Mouse (Mus musculus): Measurements from ENCODE around the gene 1700007K13Rik. TPM values are rescaled to one million over a fixed set of nuclear protein-coding genes. Genes with fewer than 3 reads are reported as not detected.

Gene 1700007K13Rik
- total and polyA plus RNA-seq, 3 experiments = 0.14 TPM; not detected in 2

GRCm38 (mm10) chr2:28505795-28506194, 39.7 kb upstream of the 1700007K13Rik start, which contains the start of gene Gm10134:
Gene Gm10134, plus strand, starts transcription at chr2:28506095.
- DNase-seq (ENCODE audit: low spot score) (no peak), ATAC-seq (ENCODE audit: extremely low read depth, insufficient number of reproducible peaks, low FRiP score, poor library complexity, severe bottlenecking) (no peak)
- no peak within 1 kb of the TSS for H3K4me3 ChIP-seq (ENCODE audit: low read depth, low read length)
- H3K36me3 ChIP-seq (replicated peaks) = no peaks in the 10 kb centered on the region
- TF ChIP-seq GATA2 (IDR thresholded peaks at IDR 0.05; ENCODE audit: borderline replicate concordance, low read depth, low read length) (no peak), CTCF (IDR thresholded peaks at IDR 0.05; ENCODE audit: low read depth, low read length) (no peak), TAL1 (conservative IDR thresholded peaks at IDR 0.05; ENCODE audit: low read depth, low read length) (no peak), POLR2AphosphoS5 (IDR thresholded peaks at IDR 0.05; ENCODE audit: insufficient replicate concordance, low read depth, low read length) (no peak), GATA1 (IDR thresholded peaks at IDR 0.05; ENCODE audit: borderline replicate concordance, low read length) (no peak)
- H3K9me3 ChIP-seq (replicated peaks) = no peaks in the 10 kb centered on the region
- H3K27me3 ChIP-seq (ENCODE audit: insufficient read depth, low read length) = peaks cover 37% of the 10 kb centered on the region
- H3K4me1 ChIP-seq (ENCODE audit: insufficient read depth, low read depth, low read length) = peaks cover 6% of the 10 kb centered on the region; the same call in 1 of the 2 replicates

- H3K36me3 ChIP-seq (replicated peaks) = no peaks in the 10 kb centered on the region
- TF ChIP-seq GATA2 (IDR thresholded peaks at IDR 0.05; ENCODE audit: borderline replicate concordance, low read depth, low read length) = no peak
- no peak for TF ChIP-seq TAL1 (conservative IDR thresholded peaks at IDR 0.05; ENCODE audit: low read depth, low read length)
- no peak for TF ChIP-seq POLR2AphosphoS5 (IDR thresholded peaks at IDR 0.05; ENCODE audit: insufficient replicate concordance, low read depth, low read length)
- no peak for TF ChIP-seq CTCF (IDR thresholded peaks at IDR 0.05; ENCODE audit: low read depth, low read length)
- TF ChIP-seq GATA1 (IDR thresholded peaks at IDR 0.05; ENCODE audit: borderline replicate concordance, low read length) = no peak
- H3K27me3 ChIP-seq (ENCODE audit: insufficient read depth, low read length) = peaks cover 31% of the 10 kb centered on the region
- no peak for DNase-seq (ENCODE audit: low spot score)
- H3K4me1 ChIP-seq (ENCODE audit: insufficient read depth, low read depth, low read length) = no peaks in the 10 kb centered on the region
- no peak for ATAC-seq (ENCODE audit: extremely low read depth, insufficient number of reproducible peaks, low FRiP score, poor library complexity, severe bottlenecking)
- H3K4me3 ChIP-seq (ENCODE audit: low read depth, low read length) = no peak overlapping the region
- no peaks in the 10 kb centered on the region for H3K9me3 ChIP-seq (replicated peaks)
Observed at GRCm38 (mm10) chr2:28504676-28505075, 38.5 kb upstream of the 1700007K13Rik start.

DNA sequence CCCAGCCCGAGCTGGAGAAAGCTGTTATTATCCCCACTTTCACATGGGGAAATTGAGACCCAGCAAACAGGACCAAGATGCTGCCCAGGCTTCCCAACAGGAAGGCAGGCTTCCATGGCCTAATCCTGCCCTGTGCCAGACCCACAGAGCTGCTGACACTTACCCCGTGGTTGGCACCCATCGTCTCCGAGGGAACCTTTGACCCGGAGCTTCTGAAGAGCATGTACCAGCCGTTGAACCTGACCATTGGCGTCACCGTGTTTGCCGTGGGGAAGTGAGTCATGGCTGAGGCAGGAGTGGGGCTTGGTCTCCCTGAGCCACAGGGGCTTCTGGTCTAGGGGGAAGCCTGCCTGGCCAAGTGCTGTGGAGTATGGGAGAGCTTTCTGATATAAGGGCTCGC, 36.9 kb upstream of the 1700007K13Rik start:
- no peak for ATAC-seq (ENCODE audit: extremely low read depth, insufficient number of reproducible peaks, low FRiP score, poor library complexity, severe bottlenecking)

GRCm38 (mm10) chr2:28498431-28498830, 32.3 kb upstream of the 1700007K13Rik start:
- no peaks in the 10 kb centered on the region for H3K36me3 ChIP-seq (replicated peaks)
- H3K27me3 ChIP-seq (ENCODE audit: insufficient read depth, low read length) = peaks cover 34% of the 10 kb centered on the region
- H3K9me3 ChIP-seq (replicated peaks) = no peaks in the 10 kb centered on the region
- DNase-seq (ENCODE audit: low spot score) (no peak), ATAC-seq (ENCODE audit: extremely low read depth, insufficient number of reproducible peaks, low FRiP score, poor library complexity, severe bottlenecking) (no peak)
- no peak overlapping the region for H3K4me3 ChIP-seq (ENCODE audit: low read depth, low read length)
- H3K4me1 ChIP-seq (ENCODE audit: insufficient read depth, low read depth, low read length) = 0 out of 2 replicates have a peak, but pooled peaks cover 2% of the 10 kb centered on the region
- TF ChIP-seq GATA1 (IDR thresholded peaks at IDR 0.05; ENCODE audit: borderline replicate concordance, low read length) = no peak
- no peak for TF ChIP-seq TAL1 (conservative IDR thresholded peaks at IDR 0.05; ENCODE audit: low read depth, low read length)

More for the DNA sequence above, 36.9 kb upstream of the 1700007K13Rik start:
- TF ChIP-seq POLR2AphosphoS5 (IDR thresholded peaks at IDR 0.05; ENCODE audit: insufficient replicate concordance, low read depth, low read length) (no peak), CTCF (IDR thresholded peaks at IDR 0.05; ENCODE audit: low read depth, low read length) (no peak), GATA2 (IDR thresholded peaks at IDR 0.05; ENCODE audit: borderline replicate concordance, low read depth, low read length) (no peak), TAL1 (conservative IDR thresholded peaks at IDR 0.05; ENCODE audit: low read depth, low read length) (no peak), GATA1 (IDR thresholded peaks at IDR 0.05; ENCODE audit: borderline replicate concordance, low read length) (no peak)
- Histone ChIP-seq H3K9me3 (replicated peaks) (no peaks in the 10 kb centered on the region), H3K4me1 (ENCODE audit: insufficient read depth, low read depth, low read length) (no peaks in the 10 kb centered on the region), H3K4me3 (ENCODE audit: low read depth, low read length) (no peak overlapping the region), H3K36me3 (replicated peaks) (no peaks in the 10 kb centered on the region), H3K27me3 (ENCODE audit: insufficient read depth, low read length) (peaks cover 30% of the 10 kb centered on the region)
- DNase-seq (ENCODE audit: low spot score) = no peak

- no peak overlapping the region for H3K4me3 ChIP-seq (ENCODE audit: low read depth, low read length)
- H3K36me3 ChIP-seq (replicated peaks) = no peaks in the 10 kb centered on the region
- ATAC-seq (ENCODE audit: extremely low read depth, insufficient number of reproducible peaks, low FRiP score, poor library complexity, severe bottlenecking) (no peak), DNase-seq (ENCODE audit: low spot score) (no peak)
- H3K9me3 ChIP-seq (replicated peaks) = no peaks in the 10 kb centered on the region
- TF ChIP-seq CTCF (IDR thresholded peaks at IDR 0.05; ENCODE audit: low read depth, low read length) (no peak), TAL1 (conservative IDR thresholded peaks at IDR 0.05; ENCODE audit: low read depth, low read length) (no peak), POLR2AphosphoS5 (IDR thresholded peaks at IDR 0.05; ENCODE audit: insufficient replicate concordance, low read depth, low read length) (no peak), GATA2 (IDR thresholded peaks at IDR 0.05; ENCODE audit: borderline replicate concordance, low read depth, low read length) (no peak), GATA1 (IDR thresholded peaks at IDR 0.05; ENCODE audit: borderline replicate concordance, low read length) (no peak)
- peaks cover 29% of the 10 kb centered on the region for H3K27me3 ChIP-seq (ENCODE audit: insufficient read depth, low read length)
- 0 out of 2 replicates have a peak, but pooled peaks cover 2% of the 10 kb centered on the region for H3K4me1 ChIP-seq (ENCODE audit: insufficient read depth, low read depth, low read length)
Observed at GRCm38 (mm10) chr2:28497561-28497960, 31.4 kb upstream of the 1700007K13Rik start.

DNA sequence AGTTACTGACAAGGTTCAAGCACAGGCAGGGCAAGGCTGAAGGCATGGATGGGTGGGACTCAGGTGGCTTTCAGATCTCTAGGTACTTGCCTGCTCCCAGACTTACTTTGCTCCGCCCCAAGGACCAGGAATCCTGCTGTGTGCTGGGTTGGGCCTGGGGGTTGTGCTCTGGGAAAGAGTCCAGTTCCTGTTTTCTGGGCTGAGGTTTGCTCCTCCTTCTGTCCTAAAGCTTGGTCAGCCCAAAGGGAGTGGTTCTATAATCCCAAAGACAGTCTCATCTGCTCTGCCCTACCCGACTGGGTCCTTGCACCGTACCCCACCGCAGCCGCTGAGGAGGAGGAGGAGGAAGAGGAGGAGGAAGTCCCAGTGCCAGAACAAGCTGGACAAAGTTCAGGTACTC, 30.5 kb upstream of the 1700007K13Rik start, which contains the start of gene Gbgt1:
Gene Gbgt1 (plus strand): TSS at position 221 of the 400 bp plus-strand sequence.
- ATAC-seq (ENCODE audit: extremely low read depth, insufficient number of reproducible peaks, low FRiP score, poor library complexity, severe bottlenecking) (no peak), DNase-seq (ENCODE audit: low spot score) (no peak)
- H3K36me3 ChIP-seq (replicated peaks) = no peaks in the 10 kb centered on the region
- 0 out of 2 replicates have a peak, but pooled peaks cover 2% of the 10 kb centered on the region for H3K4me1 ChIP-seq (ENCODE audit: insufficient read depth, low read depth, low read length)
- no peaks in the 10 kb centered on the region for H3K9me3 ChIP-seq (replicated peaks)
- H3K27me3 ChIP-seq (ENCODE audit: insufficient read depth, low read length) = peaks cover 25% of the 10 kb centered on the region
- TF ChIP-seq POLR2AphosphoS5 (IDR thresholded peaks at IDR 0.05; ENCODE audit: insufficient replicate concordance, low read depth, low read length) (no peak), CTCF (IDR thresholded peaks at IDR 0.05; ENCODE audit: low read depth, low read length) (no peak), TAL1 (conservative IDR thresholded peaks at IDR 0.05; ENCODE audit: low read depth, low read length) (no peak), GATA1 (IDR thresholded peaks at IDR 0.05; ENCODE audit: borderline replicate concordance, low read length) (no peak), GATA2 (IDR thresholded peaks at IDR 0.05; ENCODE audit: borderline replicate concordance, low read depth, low read length) (no peak)
- no peak within 1 kb of the TSS for H3K4me3 ChIP-seq (ENCODE audit: low read depth, low read length)
